Mouse (Mus musculus): Measurements from ENCODE around the gene Gm10959.

- TF ChIP-seq CTCF (IDR thresholded peaks at IDR 0.05) (no peak), EP300 (IDR thresholded peaks at IDR 0.05) (no peak)
Measured at GRCm38 (mm10) chr3:122968391-122968790, 49.2 kb upstream of the Gm10959 start.
